Mouse (Mus musculus) lung, postnatal 0 days (tissue): ENCODE measurements around the gene Cuedc1. TPM values are rescaled to one million over a fixed set of nuclear protein-coding genes. Genes with fewer than 3 reads are reported as not detected.

ENCODE experiments used
- ATAC-seq: fragments of 200-750 bp; cut with Nextera tagmentation; 2 replicates; pipeline ENCODE4 v1.8.0; 2017; ENCODE audit warnings: moderate library complexity
- DNase-seq: peaks from one replicate; pipeline ENCODE4 v3.0.0-alpha.2; 2016; ENCODE audit warnings: low spot score
- H3K27ac ChIP-seq: fragments of 300-500 bp; sonication (generic); 2 replicates; pipeline ENCODE4 v1.5.1; 2014; ENCODE audit warnings: antibody characterized with exemption, mild to moderate bottlenecking, low read length, mixed read lengths
- H3K27me3 ChIP-seq: fragments of 300-500 bp; sonication (generic); replicated peaks from 2 replicates; pipeline ENCODE4 v1.6.1; 2014; ENCODE audit warnings: low read length, mixed read lengths; ENCODE audit not compliant: insufficient read depth
- H3K36me3 ChIP-seq: fragments of 300-500 bp; sonication (generic); 2 replicates; pipeline ENCODE4 v1.6.1; 2014; ENCODE audit warnings: low read length, mixed read lengths; ENCODE audit not compliant: insufficient read depth
- H3K4me1 ChIP-seq: fragments of 300-500 bp; sonication (generic); 2 replicates; pipeline ENCODE4 v1.6.1; 2014; ENCODE audit warnings: antibody characterized with exemption, low read depth, low read length, mixed read lengths; ENCODE audit not compliant: insufficient read depth
- H3K4me2 ChIP-seq: fragments of 300-500 bp; sonication (generic); replicated peaks from 2 replicates; pipeline ENCODE4 v1.6.1; 2014; ENCODE audit warnings: low read depth, mild to moderate bottlenecking, low read length, moderate library complexity, mixed read lengths
- H3K4me3 ChIP-seq: fragments of 300-500 bp; sonication (generic); 2 replicates; pipeline ENCODE4 v1.5.1; 2014; ENCODE audit warnings: low read depth, low read length
- H3K9ac ChIP-seq: fragments of 300-500 bp; sonication (generic); replicated peaks from 2 replicates; pipeline ENCODE4 v1.6.1; 2014; ENCODE audit warnings: low read depth, mild to moderate bottlenecking
- H3K9me3 ChIP-seq: fragments of 300-500 bp; sonication (generic); 2 replicates; pipeline ENCODE4 v1.6.1; 2016; ENCODE audit warnings: low read length, mixed read lengths
- CTCF ChIP-seq: IDR thresholded peaks from 2 replicates; pipeline ENCODE4 v1.5.1; 2016; ENCODE audit warnings: antibody characterized with exemption, mild to moderate bottlenecking
- EP300 ChIP-seq: IDR thresholded peaks from 2 replicates; pipeline ENCODE4 v1.6.1; 2016; ENCODE audit warnings: antibody characterized with exemption, mild to moderate bottlenecking, control low read depth
- WGBS: fragments of 180-500 bp; shearing (Covaris S2); extraction: QIAGEN DNeasy Blood & Tissue Kit; methylation state at CpG from one replicate; pipeline ENCODE4 v1.1.7; 2014; 5-methylcytosine and 5-hydroxymethylcytosine counted together
- polyA plus RNA-seq: library from polyadenylated mRNA; unstranded; fragments of >200 nt; fragmentation: Nextera tagmentation; extraction: Ambion mirVana; gene quantifications from 2 replicates; pipeline ENCODE4 v1.2.1, GENCODE M21; 2015

The Cuedc1 gene
- polyA plus RNA-seq, 1 experiment from 2014 or later: 14.6 TPM

DNA sequence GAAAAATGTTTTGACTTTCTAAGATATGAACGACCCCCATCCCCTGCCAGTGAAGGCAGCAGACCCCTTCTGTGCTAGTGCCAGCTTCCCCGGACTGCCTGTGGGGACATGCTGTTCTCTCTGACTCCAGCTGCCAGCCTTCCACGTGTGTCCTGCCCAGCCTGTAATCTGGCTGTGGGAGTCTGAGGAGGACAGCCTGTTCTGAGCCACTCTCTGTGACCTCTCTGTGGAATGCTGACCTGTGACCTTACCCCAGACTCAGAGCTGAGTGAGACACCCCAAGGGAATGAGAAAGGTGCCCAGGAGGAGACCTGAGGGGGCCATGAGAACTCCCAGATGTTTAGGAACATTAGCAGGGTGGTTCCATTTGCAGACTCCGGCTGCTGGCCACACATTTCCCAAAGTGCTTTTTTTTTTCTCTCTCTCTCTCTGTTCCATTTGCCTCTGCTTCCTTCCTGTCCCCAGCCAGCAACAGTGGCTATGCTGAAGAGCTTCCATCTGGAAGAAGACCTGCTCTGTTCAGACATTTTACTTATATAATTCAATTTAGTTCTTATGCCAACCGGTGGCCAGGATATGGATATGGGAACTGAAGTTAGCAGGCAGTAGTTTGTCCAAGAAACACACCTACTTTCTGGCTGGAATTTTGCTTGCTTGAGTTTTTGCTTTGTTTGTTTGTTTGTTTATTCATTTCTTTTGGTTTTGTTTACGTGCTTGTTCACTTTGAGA, 15.8 kb downstream of the Cuedc1 start:
- 40% methylated on average over 6 of the region's 6 CpGs for WGBS
- TF ChIP-seq EP300: peak; percentile 94
- no peak for TF ChIP-seq CTCF
- no peak overlapping the region for H3K4me2 ChIP-seq
- ATAC-seq: peak; percentile 68
- no peaks in the 10 kb centered on the region for H3K36me3 ChIP-seq
- peak; percentile 81 for DNase-seq
- H3K4me1 ChIP-seq: peaks cover 30% of the 10 kb centered on the region
- H3K27me3 ChIP-seq: no peaks in the 10 kb centered on the region
- no peaks in the 10 kb centered on the region for H3K9me3 ChIP-seq
- no peak overlapping the region for H3K9ac ChIP-seq
- H3K4me3 ChIP-seq: no peak overlapping the region
- peak overlapping the region; percentile 10 for H3K27ac ChIP-seq

DNA sequence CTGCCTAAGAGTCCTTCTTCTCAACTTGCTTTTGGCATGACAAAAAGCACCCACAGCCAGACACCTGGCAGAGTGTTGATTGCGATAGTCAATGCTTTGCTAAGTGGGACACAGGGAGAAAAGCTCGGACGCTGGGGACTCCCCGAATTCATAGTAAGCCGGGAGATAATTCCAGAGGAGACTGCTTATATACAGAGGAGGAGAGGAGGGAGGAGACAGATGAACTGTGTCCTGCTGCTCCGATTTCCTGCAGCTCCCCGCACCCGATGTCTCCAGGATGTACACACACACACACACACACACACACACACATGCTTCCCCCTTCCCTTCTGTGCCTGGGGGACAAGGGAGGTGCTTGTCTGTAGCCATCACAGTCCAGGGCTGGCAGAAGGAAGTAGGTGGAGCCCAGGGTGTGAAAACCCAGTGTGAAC, 17.0 kb downstream of the Cuedc1 start:
- TF ChIP-seq CTCF (peak; percentile 8; the same call in 1 of the 2 replicates), EP300 (peak; percentile 91)
- WGBS: 16% methylated on average over 8 of the region's 8 CpGs
- H3K27ac ChIP-seq: peak overlapping the region; percentile 10
- no peak overlapping the region for H3K4me3 ChIP-seq
- DNase-seq (peak; percentile 79), ATAC-seq (peak; percentile 73)
- peaks cover 39% of the 10 kb centered on the region for H3K4me1 ChIP-seq
- no peak overlapping the region for H3K9ac ChIP-seq
- no peak overlapping the region for H3K4me2 ChIP-seq
- H3K27me3 ChIP-seq: no peaks in the 10 kb centered on the region
- no peaks in the 10 kb centered on the region for H3K36me3 ChIP-seq
- H3K9me3 ChIP-seq: no peaks in the 10 kb centered on the region

DNA sequence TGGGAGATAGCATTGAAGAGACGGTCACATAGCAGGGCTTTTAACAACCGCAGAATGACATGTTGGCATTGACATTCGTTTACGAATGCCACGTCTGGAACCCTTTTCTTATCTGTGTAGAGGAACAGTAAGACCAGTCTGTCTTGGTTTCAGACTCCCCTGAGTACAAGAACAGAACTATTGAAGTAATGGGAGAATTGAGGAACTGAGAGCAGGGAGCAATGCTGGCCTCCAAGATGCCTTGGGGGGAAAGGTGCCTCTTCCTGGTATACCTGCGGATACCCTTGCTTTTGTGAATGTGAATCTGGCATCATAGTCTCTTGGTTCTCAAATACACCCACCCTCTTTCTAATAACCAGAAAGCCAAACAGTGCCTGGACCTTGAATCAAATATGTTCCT, 18.7 kb downstream of the Cuedc1 start:
- no peaks in the 10 kb centered on the region for H3K36me3 ChIP-seq
- H3K27me3 ChIP-seq: no peaks in the 10 kb centered on the region
- H3K4me2 ChIP-seq: no peak overlapping the region
- no peak overlapping the region for H3K27ac ChIP-seq
- no peaks in the 10 kb centered on the region for H3K9me3 ChIP-seq
- WGBS: 69% methylated on average over 6 of the region's 6 CpGs
- no peak overlapping the region for H3K4me3 ChIP-seq
- TF ChIP-seq EP300 (no peak), CTCF (no peak)
- no peak overlapping the region for H3K9ac ChIP-seq
- ATAC-seq (no peak), DNase-seq (no peak)
- H3K4me1 ChIP-seq: peaks cover 39% of the 10 kb centered on the region

DNA sequence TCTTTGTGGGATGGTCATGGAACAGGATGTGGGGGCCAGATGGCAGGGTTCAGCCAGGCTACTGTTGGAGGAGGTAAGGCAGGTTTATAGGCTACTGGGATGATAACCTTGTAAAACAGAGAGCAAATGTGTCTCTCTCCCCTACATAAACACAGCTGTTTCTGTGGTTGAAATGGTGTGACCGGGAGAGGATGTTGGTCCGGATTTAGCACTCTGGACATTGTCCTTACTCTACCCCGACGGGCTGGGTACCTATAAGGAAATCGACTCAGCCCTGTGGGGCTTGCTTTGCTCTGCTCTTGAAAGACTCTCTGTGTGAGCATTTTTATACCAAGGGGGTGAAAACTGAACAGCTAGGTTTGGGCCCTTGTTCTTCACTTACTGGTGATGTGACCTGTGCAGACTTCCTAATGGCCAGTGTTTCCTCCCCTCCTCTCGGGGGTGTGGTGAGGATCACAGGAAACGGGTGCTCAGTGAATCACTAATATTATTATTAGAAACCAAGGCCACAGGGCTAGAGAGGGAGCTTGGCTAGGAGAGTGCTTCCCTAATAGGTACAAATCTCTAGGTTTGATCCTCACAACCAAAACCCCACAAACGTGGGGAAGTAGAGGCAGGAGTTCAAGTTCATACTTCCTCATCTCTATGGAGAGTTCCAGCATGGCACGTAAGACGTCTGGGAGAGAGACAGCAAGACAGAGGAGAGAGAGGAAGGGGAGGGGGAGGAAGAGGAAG, 19.7 kb downstream of the Cuedc1 start:
- no peaks in the 10 kb centered on the region for H3K27me3 ChIP-seq
- no peak overlapping the region for H3K9ac ChIP-seq
- no peak for TF ChIP-seq CTCF
- TF ChIP-seq EP300: peak; percentile 50; the same call in 1 of the 2 replicates
- no peaks in the 10 kb centered on the region for H3K9me3 ChIP-seq
- no peaks in the 10 kb centered on the region for H3K36me3 ChIP-seq
- no peak overlapping the region for H3K4me3 ChIP-seq
- peak overlapping the region; percentile 65 for H3K27ac ChIP-seq
- no peak overlapping the region for H3K4me2 ChIP-seq
- WGBS: 36% methylated on average over 10 of the region's 10 CpGs
- peak; percentile 50 for DNase-seq
- 0 out of 2 replicates have a peak, but pooled peaks have one; percentile 4 for ATAC-seq
- peaks cover 39% of the 10 kb centered on the region for H3K4me1 ChIP-seq

DNA sequence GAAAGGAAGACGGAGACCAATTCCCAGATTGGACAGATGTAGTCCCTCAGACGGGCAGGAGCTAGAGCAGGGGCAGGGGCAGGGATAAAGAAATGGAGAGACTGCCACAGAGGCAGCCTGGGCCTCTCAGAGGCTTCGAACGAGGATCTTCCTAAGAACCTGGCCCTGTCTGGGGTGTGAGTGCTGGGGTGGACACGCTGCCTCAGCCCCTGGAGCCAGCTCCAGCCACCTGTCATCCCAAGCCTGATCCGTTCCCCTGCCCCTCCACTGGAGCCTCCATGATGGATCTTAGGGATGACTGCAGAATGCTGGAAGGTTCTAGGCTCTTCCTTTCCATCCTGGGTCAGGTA, 20.2 kb downstream of the Cuedc1 start:
- Histone ChIP-seq H3K4me2 (no peak overlapping the region), H3K27ac (peak overlapping the region; percentile 65), H3K4me1 (peaks cover 39% of the 10 kb centered on the region), H3K36me3 (no peaks in the 10 kb centered on the region), H3K9me3 (no peaks in the 10 kb centered on the region), H3K4me3 (no peak overlapping the region), H3K27me3 (no peaks in the 10 kb centered on the region), H3K9ac (no peak overlapping the region)
- ATAC-seq (no peak), DNase-seq (no peak)
- 24% methylated on average over 6 of the region's 6 CpGs for WGBS
- TF ChIP-seq CTCF: no peak
- no peak for TF ChIP-seq EP300

DNA sequence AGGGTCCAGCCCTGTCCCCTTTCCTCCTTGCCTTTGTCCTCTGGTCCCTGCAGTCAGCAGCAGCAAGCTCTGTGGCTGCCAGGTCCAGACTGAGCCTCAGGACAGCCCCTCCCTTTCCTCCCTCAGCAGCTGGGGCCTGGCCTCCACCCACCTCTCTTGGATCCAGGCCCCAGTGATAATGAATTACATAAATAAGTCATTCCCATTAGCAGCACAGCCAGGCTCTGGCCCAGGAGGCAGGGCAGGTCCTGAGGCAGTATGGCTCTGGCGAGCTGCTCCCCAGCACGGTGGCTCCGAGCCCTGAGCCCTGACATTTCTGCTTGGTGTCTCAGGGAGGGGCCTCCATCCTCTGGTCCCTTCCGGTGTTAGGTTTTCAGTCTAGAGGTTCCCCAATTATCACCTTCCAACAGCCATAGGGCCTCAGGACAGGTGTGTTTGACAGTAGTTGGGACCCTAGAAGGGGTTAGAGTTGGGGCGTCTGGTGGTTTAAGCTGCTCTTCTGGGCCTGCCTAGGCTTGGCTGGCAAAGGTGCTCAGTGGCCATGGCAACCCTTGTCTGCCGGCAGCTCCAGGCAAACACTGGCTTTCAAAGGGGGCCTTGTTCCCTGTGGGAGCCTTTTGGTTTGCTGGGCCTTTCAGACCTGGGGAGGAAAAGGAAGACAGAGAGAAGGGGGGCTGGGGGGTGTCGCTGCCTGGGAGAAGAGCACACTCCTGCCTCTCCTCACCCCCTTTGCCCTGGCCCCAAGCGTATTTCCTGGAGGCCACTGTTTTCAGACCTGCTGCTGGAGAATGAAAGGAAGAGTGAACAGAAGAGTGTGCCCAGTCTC, 21.2 kb downstream of the Cuedc1 start:
- Histone ChIP-seq H3K9ac (no peak overlapping the region), H3K9me3 (no peaks in the 10 kb centered on the region), H3K4me3 (no peak overlapping the region), H3K27ac (peak overlapping the region; percentile 54; the same call in 1 of the 2 replicates), H3K27me3 (no peaks in the 10 kb centered on the region), H3K4me1 (peaks cover 33% of the 10 kb centered on the region), H3K36me3 (no peaks in the 10 kb centered on the region), H3K4me2 (no peak overlapping the region)
- 11% methylated on average over 8 of the region's 8 CpGs for WGBS
- TF ChIP-seq CTCF (no peak), EP300 (peak; percentile 81)
- DNase-seq (peak; percentile 90), ATAC-seq (peak; percentile 81)
